Mouse (Mus musculus) retina, postnatal 7 days (tissue): ENCODE data around the gene Aldh8a1.
"Not testable (repeated sequence)": the region's sequence is repeated elsewhere in the genome, so short reads cannot be mapped to it uniquely, and the experiment has no call there.

Experiments used
- DNase-seq: peaks from one replicate; pipeline ENCODE4 v3.0.0-alpha.2; 2012; ENCODE audit warnings: low read depth, low spot score

The Aldh8a1 gene

DNA sequence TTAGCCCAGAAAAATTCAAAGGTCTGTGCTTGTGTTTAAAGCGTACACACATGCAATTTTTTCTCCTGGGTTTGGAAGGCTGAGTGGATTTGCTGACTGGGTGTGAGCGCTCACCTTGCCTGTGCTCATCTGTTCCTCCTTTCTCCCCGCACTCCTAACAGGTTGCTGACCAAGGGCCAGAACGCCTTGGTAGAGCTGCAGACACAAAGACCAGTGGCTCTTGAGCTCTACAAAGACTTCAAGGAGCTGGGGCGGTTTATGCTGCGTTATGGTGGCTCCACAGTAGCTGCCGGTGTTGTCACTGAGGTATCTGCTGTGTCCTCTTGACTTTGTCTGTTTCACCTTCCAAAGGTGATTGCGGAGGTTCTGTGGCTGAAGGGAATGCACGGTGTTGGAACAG is 9.6 kb upstream of the Aldh8a1 start:
- no peak for DNase-seq

GRCm38 (mm10) chr10:21369586-21369985 is 7.5 kb upstream of the Aldh8a1 start:
- no peak for DNase-seq

DNA sequence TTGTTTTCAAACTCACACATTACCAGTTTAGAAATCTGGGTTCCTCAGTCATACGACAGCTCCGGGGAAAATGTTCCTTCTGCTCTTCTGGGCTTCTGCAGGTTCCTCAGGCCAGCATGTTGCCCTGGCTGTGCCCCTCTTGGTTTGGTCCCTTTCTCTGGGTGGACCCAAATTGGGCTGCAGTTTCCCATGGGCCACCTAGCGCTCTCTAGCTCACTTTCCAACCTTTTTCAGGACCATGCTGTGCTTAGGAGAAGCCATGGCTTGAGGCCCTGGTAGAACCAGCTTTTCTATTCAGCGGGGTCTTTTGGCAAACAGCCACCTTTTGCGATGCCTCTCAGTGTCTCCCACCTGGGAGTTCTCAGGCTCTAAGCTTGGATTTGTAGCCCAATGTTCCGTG is 4.8 kb upstream of the Aldh8a1 start:
- no peak for DNase-seq

DNA sequence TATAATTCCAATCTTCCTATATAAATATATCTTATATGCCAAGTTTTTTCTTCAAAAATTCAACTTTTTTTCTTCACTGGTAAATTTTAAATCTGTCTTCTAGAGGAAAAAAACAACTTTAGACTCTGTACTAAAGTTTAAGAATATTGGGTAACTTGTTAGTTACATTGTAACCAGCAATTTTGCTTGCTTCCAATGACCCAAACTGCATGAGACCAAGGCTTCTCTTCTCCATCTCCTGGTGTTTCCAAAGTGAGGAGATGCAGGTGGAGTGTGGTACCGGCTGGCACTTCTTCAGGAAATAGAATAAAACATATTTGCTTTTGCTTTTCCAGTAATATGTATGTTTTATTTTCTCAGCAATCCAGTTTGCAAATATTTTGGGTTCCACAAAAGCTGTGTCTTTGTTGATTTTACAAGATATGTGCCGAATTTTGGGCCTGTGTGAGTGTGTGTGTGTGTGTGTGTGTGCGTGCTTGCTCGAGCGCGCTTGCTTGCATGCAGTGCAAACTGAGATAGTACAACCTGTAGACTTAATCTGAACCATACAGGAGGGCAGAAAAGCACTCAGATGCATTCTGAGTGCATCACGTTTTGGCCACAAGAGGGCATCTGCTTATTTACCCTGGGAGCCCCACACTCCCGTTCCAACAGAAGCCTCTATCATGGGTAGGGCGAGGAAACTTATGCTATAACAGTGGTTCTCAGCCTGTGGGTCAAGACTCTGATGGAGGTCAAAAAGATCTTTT is 1.3 kb downstream of the Aldh8a1 start:
- no peak for DNase-seq

DNA sequence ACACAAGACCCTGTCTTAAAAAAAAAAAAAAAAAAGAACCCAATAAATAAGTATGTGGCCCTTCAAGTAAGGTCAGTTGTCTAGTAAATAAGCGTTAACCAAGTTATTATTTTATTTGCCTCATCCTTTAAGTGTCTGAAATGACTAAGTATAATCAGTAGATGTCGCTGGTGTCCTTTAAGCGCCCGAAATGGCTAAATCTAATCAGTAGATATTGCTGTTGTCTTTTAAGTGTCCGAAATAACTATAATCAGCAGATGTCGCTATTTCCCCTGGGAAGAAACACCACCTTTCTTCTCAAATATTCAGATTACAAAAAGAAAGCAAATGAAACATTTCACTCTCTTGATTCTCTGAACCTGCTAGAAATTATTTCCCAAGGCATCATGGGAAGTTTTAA is 5.8 kb downstream of the Aldh8a1 start:
- peak; percentile 45 for DNase-seq

DNA sequence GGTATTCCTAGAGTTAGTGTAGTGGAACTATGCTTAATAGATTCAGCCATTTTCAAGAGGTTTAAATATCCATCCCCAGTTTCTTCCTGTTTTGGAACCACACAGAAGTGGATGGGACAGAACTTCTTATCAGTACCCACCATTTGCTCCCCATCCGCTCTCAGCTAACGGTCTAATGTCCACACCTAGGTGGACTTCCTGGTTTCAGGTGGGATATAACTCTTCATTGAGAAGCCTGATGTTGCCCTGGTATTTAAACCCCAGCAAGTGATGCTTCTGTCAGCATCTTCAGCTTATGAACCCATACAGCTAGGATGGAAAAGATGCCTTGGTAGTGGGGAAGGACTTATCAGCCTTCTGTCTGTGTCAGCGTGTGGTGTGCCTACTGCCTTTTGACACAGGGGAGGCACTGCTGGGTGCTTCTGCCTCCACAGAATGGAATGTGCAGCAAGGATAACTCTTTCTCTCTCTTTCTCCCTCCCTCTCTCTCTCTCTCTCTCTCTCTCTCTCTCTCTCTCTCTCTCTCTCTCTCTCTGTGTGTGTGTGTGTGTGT is 8.1 kb downstream of the Aldh8a1 start:
- DNase-seq = no peak

GRCm38 (mm10) chr10:21389075-21389474 is 12.0 kb downstream of the Aldh8a1 start:
- DNase-seq = no peak

- DNase-seq = no peak
These were observed 13.3 kb downstream of the Aldh8a1 start for GRCm38 (mm10) chr10:21390440-21390839.

- DNase-seq = no peak
These were observed 14.2 kb downstream of the Aldh8a1 start for GRCm38 (mm10) chr10:21391286-21391685.

DNA sequence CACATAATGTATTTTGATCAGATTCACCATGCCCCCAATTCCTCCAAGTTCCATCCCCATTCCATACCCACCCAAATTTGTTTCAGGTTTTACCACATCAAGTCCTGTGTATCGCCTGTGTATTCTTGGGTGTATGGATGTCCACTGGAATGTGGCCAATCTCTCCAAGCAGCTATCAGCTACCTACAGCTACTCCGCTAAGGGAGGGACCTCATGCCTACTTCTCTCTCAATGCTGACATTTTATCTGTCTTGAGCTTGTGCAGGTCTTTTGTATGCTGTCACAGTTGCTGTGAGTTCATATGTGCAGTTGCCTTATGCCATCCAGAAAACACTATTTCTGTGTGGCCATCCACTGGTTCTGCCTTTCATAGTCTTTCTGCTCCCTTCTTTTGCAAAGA is 16.3 kb downstream of the Aldh8a1 start:
- DNase-seq = no peak

- no peak for DNase-seq
These were observed 18.5 kb downstream of the Aldh8a1 start for GRCm38 (mm10) chr10:21395426-21396139.

- DNase-seq = not testable (repeated sequence)
These were observed 21.9 kb downstream of the Aldh8a1 start for GRCm38 (mm10) chr10:21398873-21399425.

- no peak for DNase-seq
These were observed 22.5 kb downstream of the Aldh8a1 start for GRCm38 (mm10) chr10:21399622-21400021.

- DNase-seq = no peak
These were observed 22.9 kb downstream of the Aldh8a1 start for GRCm38 (mm10) chr10:21400031-21400430.

DNA sequence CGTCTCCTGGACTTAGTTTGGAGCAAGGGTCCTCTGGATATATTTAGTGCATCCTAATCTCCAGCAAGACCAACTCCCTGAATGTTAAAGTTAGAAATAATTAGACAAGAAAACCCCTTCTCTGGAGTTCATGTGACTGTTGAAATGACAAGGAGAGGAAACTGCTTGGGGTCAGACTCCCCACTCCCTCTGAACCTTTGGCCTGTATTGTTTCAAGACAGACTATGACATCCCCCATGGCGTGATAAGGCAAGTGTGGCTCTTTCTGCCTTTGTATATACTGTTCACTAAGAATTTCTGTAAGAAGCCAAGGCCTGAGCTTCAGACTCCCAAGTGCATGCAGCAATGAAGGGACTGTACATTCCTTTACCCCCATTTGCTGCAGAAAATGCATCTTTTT is 23.4 kb downstream of the Aldh8a1 start:
- DNase-seq = no peak

GRCm38 (mm10) chr10:21401259-21401658 is 24.2 kb downstream of the Aldh8a1 start:
- no peak for DNase-seq

GRCm38 (mm10) chr10:21404822-21405221 is 27.7 kb downstream of the Aldh8a1 start:
- no peak for DNase-seq

- DNase-seq = no peak
These were observed 28.8 kb downstream of the Aldh8a1 start for GRCm38 (mm10) chr10:21405707-21406534.

GRCm38 (mm10) chr10:21410711-21411110 is 33.6 kb downstream of the Aldh8a1 start:
- no peak for DNase-seq

DNA sequence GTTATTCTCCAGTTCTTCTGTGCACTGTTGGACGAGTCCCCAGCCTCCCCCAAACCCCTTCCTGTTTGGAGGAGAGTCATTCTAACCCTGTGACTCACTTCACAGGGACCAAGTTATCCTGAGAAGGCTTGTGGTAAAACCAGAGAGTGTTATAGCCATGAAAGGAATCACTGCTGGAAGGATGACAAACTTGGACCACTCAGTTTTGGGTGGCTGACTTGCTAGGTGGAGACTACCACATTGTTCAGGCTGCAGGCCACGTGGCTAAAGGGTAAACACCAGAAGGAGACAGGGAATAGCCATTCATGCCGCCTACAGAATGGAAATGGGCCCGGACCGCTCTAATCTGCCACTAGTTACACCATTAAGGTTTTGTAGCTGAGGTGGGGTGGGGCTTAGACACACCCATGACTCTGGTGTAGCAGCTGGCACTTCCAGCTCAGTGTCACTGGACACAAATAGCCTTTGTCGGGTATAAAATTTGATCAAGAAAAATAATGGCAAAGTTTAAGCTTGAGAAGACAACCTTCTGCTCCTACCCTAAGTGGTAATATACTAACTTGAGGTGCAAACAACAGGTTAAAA is 34.6 kb downstream of the Aldh8a1 start:
- DNase-seq = no peak

- DNase-seq = no peak
These were observed 37.9 kb downstream of the Aldh8a1 start for GRCm38 (mm10) chr10:21415031-21415430.
